Mouse (Mus musculus) forelimb bud, embryonic 11.5 days (tissue): Measurements from ENCODE around the gene Chd6.

Experiments used
- DNase-seq: peaks from one replicate; pipeline ENCODE4 v3.0.0-alpha.2; 2012; ENCODE audit warnings: low read depth, low spot score

The Chd6 gene

GRCm38 (mm10) chr2:160933890-160934289 lies 175.0 kb downstream of the Chd6 start:
- DNase-seq = no peak

- no peak for DNase-seq
Measured at GRCm38 (mm10) chr2:160932981-160933380, 175.9 kb downstream of the Chd6 start.

- peak; percentile 69 for DNase-seq
Measured at GRCm38 (mm10) chr2:160932325-160932724, 176.6 kb downstream of the Chd6 start.

GRCm38 (mm10) chr2:160931378-160931777 lies 177.5 kb downstream of the Chd6 start:
- no peak for DNase-seq

- no peak for DNase-seq
Measured at GRCm38 (mm10) chr2:160925203-160925602, 183.7 kb downstream of the Chd6 start.

GRCm38 (mm10) chr2:160921285-160921684 lies 187.6 kb downstream of the Chd6 start:
- DNase-seq = no peak

GRCm38 (mm10) chr2:160918930-160919215 lies 190.0 kb downstream of the Chd6 start:
- DNase-seq = no peak

- DNase-seq = no peak
Measured at GRCm38 (mm10) chr2:160918154-160918929, 190.5 kb downstream of the Chd6 start.

- DNase-seq = no peak
Measured at GRCm38 (mm10) chr2:160917313-160917712, 191.6 kb downstream of the Chd6 start.

- no peak for DNase-seq
Measured at GRCm38 (mm10) chr2:160916714-160917113, 192.2 kb downstream of the Chd6 start.

- DNase-seq = no peak
Measured at GRCm38 (mm10) chr2:160915821-160916610, 192.9 kb downstream of the Chd6 start.

- no peak for DNase-seq
Measured at GRCm38 (mm10) chr2:160914656-160915055, 194.2 kb downstream of the Chd6 start.

GRCm38 (mm10) chr2:160912231-160912671 lies 196.6 kb downstream of the Chd6 start, which contains the start of gene Emilin3:
Gene Emilin3, minus strand, starts transcription at chr2:160912328.
- DNase-seq = peak; percentile 53

- peak; percentile 29 for DNase-seq
Measured at GRCm38 (mm10) chr2:160911558-160912201, 197.2 kb downstream of the Chd6 start.

GRCm38 (mm10) chr2:160910633-160911032 lies 198.2 kb downstream of the Chd6 start:
- no peak for DNase-seq

- DNase-seq = no peak
Measured at GRCm38 (mm10) chr2:160908607-160909006, 200.3 kb downstream of the Chd6 start.

- no peak for DNase-seq
Measured at GRCm38 (mm10) chr2:160906101-160906500, 202.8 kb downstream of the Chd6 start.

- no peak for DNase-seq
Measured at GRCm38 (mm10) chr2:160905301-160905700, 203.6 kb downstream of the Chd6 start.

- no peak for DNase-seq
Measured at GRCm38 (mm10) chr2:160901656-160902412, 207.0 kb downstream of the Chd6 start.
